Comparison of ENCODE assay signal across 11 mouse cellular contexts in genomic region chr6:15760750-15761149, GRCm38 (mm10).
"Had no signal": no experiment of that assay in that cellular context is flagged by ENCODE, and none has a peak within 500 bp of the region (broad histone marks: within the 10 kb centered on the region; RNA-seq: fewer than 3 reads in every experiment).

No protein-coding gene starts in this region.

- H3K9me3 ChIP-seq: kidney, embryonic 15.5 days; limb, embryonic 10.5 days; liver, embryonic 15.5 days; lung, embryonic 15.5 days; midbrain, embryonic 13.5 days had no signal

- H3K36me3 ChIP-seq: kidney, embryonic 15.5 days; limb, embryonic 10.5 days; liver, embryonic 15.5 days; lung, embryonic 15.5 days; midbrain, embryonic 13.5 days had no signal

- H3K9ac ChIP-seq: kidney, embryonic 15.5 days; liver, embryonic 15.5 days; lung, embryonic 15.5 days; midbrain, embryonic 13.5 days had no signal

- ATAC-seq: midbrain, embryonic 13.5 days had no signal

- H3K4me2 ChIP-seq: kidney, embryonic 15.5 days; liver, embryonic 11.5 days; liver, embryonic 15.5 days; lung, embryonic 15.5 days; midbrain, embryonic 13.5 days had no signal

- H3K27me3 ChIP-seq: kidney, embryonic 15.5 days; liver, embryonic 15.5 days; lung, embryonic 15.5 days; midbrain, embryonic 13.5 days had no signal

- DNase-seq: kidney, adult 18-20 months; kidney, postnatal 14 days; right cerebral cortex, postnatal 14 days; thymus, postnatal 36 days had no signal

- H3K27ac ChIP-seq: kidney, embryonic 15.5 days; left cerebral cortex, adult 2 months; limb, embryonic 10.5 days; liver, embryonic 15.5 days; lung, embryonic 15.5 days; midbrain, embryonic 13.5 days had no signal

- H3K4me1 ChIP-seq: liver, embryonic 15.5 days; midbrain, embryonic 13.5 days had no signal

- H3K4me3 ChIP-seq: kidney, embryonic 15.5 days; left cerebral cortex, adult 2 months; limb, embryonic 10.5 days; liver, embryonic 15.5 days; lung, embryonic 15.5 days; midbrain, embryonic 13.5 days had no signal
